Mouse (Mus musculus): ENCODE measurements around the gene Nrn1l.

Nrn1l gene

GRCm38 (mm10) chr8:105893339-105893738 lies at the start of gene Nrn1l:
Nrn1l (plus strand) TSS chr8:105893567.
- peak; percentile 76 for DNase-seq (ENCODE audit: low read depth, low spot score)

GRCm38 (mm10) chr8:105846678-105847077 lies 46.7 kb upstream of the Nrn1l start:
- DNase-seq (ENCODE audit: low read depth, low spot score) = no peak

GRCm38 (mm10) chr8:105850014-105850413 lies 43.4 kb upstream of the Nrn1l start:
- no peak for DNase-seq (ENCODE audit: low read depth, low spot score)

DNA sequence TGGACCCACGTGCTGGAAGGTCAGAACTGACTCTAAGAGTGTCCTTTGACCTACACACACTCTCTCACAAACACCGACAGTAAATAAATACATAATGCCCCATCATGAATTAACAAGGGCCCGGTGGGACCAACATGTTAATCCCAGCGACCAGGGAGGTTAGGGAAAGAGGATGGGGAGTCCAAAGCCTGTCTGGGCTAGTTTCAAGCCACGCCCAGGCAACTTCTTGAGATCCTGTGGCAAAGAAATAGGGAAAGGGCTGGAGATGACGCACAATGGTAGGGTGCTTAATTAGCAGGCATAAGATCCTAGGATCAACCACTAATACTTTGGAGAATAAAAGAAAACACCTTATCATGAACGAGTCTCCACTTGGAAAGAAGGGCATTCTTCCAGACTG lies 42.8 kb upstream of the Nrn1l start:
- DNase-seq (ENCODE audit: low read depth, low spot score) = no peak

DNA sequence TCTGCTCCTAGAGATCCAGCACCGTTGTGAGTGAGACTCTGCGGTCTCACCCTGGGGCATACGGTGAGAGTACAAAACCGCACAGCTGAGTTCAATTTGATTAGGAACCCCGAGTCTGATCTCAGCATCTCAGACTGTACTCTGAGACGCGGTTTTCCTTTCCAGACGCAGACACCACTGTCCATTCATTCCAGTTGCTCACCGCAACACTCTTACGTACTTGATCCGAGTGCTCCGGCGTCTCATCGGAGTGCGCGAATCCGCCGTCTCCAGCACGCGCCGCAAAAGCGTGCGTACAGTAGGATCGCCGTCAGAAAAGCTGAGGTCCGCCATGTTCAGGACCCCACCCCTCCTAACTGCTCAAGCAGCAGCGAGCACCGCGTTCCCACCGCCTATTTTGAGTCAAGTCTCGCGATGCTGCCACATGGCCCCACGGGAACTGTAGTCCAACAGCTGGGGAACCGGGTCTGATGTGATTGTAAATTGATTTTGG lies 41.7 kb upstream of the Nrn1l start:
- peak; percentile 93 for DNase-seq (ENCODE audit: low read depth, low spot score)

- no peak for DNase-seq (ENCODE audit: low read depth, low spot score)
Observed at GRCm38 (mm10) chr8:105852146-105852729, 41.1 kb upstream of the Nrn1l start.

DNA sequence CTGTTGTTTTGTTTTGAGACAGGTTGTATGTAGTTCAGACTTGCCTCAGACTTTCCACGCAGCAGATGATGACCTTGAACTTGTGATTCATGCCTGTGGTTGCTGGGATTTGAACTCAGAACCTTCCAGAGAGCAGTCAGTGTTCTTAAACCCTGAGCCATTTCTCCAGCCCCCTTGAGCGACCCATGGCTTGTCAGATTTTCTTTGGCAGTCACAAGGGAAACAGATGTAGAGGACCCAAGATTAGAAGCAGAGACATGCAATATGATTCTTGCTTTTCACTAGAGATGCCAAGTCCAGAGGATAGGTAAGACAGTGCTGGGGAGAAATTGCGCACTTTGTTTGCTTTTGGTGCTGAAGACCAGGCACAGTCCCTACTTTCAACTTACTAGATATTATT lies 40.2 kb upstream of the Nrn1l start, which contains the start of gene Cenpt:
Cenpt (minus strand) TSS at position 101 of the 400 bp plus-strand sequence.
- DNase-seq (ENCODE audit: low read depth, low spot score) = no peak

DNA sequence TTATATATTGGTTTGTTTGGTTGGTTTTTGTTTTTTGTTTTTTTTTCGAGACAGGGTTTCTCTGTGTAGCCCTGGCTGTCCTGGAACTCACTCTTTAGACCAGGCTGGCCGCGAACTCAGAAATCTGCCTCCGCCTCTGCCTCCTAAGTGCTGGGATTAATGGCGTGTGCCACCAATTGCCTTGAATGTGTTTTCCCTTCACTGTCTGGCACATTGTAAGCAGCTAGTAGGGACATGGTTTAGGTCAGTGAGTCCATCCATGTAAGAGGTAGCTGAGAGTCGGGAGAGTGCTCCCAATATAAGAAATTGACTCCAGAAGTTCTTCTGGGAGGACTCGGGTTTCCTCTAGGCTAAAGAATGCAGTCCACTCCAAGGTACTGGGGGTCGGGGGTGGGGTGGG lies 39.1 kb upstream of the Nrn1l start:
- no peak for DNase-seq (ENCODE audit: low read depth, low spot score)

DNA sequence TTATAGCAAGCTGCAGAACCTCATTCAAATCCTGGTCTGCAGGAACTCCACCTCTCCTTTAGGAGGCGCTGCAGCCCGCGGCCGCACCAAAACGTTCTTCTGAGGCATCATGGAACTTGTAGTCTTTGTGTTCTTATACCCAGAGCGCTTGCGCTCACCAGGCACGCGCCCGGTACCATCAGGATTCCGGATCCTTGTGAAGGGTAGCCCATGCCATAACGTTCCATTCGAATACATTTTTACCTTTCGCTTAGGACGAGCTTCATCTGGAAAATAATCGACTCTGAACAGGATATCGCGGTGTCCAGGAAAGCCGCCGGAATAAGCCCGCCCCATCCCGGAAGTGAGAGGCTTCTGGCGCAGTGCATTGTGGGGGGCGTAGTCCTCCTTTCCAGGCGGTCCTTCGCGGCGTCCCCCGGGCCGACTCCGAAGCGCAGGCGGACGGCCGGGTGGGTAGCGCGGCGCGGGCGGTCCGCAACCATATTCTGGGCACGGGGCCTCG lies 38.6 kb upstream of the Nrn1l start, which contains the start of gene Thap11:
Thap11 (plus strand) TSS at position 418 of the 502 bp plus-strand sequence.
- peak; percentile 89 for DNase-seq (ENCODE audit: low read depth, low spot score)

- no peak for DNase-seq (ENCODE audit: low read depth, low spot score)
Observed at GRCm38 (mm10) chr8:105855248-105856167, 37.9 kb upstream of the Nrn1l start.

GRCm38 (mm10) chr8:105856168-105856835 lies 37.1 kb upstream of the Nrn1l start:
- DNase-seq (ENCODE audit: low read depth, low spot score) = no peak

- DNase-seq (ENCODE audit: low read depth, low spot score) = no peak
Observed at GRCm38 (mm10) chr8:105858495-105858894, 34.9 kb upstream of the Nrn1l start.

DNA sequence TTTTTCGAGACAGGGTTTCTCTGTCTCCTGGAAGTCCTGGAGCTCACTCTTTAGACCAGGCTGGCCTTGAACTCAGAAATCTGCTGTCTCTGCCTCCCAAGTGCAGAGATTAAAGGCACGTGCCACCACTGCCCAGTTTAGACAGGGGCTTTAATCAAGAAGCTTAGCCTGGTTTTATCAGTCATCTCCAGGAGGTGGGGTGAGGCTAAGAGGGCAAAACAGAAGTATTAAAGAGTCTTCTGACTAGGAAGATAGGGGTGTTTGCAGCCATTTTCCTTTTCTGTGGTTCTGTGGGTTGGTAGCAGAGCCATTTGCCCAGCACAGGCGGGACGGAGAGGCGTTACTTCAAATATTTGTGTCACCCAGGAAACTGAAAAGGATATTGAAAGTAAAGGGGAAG lies 34.1 kb upstream of the Nrn1l start:
- DNase-seq (ENCODE audit: low read depth, low spot score) = no peak

GRCm38 (mm10) chr8:105860143-105860981 lies 33.0 kb upstream of the Nrn1l start, which contains the start of gene Nutf2:
Nutf2 (plus strand) TSS chr8:105860580.
- DNase-seq (ENCODE audit: low read depth, low spot score) = peak; percentile 100

DNA sequence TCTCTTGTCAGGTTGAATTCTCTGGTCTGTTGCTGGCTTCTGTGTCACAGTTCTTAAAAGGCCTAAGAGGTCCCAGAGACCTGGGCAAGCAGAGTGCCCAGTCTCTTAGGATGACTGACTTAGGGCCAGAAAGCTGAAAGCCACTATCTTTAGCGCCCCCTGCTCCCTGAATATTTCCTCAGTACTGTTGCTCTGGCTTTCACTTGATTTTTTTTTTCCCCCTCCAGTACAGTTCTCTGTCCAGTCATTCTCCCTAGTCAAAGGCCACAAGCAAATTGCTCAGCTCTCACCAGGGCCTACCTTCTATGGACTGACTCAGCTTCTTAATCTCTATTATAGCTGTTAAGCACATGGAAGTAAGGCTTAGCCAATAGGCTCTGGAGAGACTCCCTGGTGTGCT lies 31.4 kb upstream of the Nrn1l start:
- DNase-seq (ENCODE audit: low read depth, low spot score) = no peak

GRCm38 (mm10) chr8:105866364-105867029 lies 26.9 kb upstream of the Nrn1l start:
- no peak for DNase-seq (ENCODE audit: low read depth, low spot score)

- DNase-seq (ENCODE audit: low read depth, low spot score) = no peak
Observed at GRCm38 (mm10) chr8:105874301-105874700, 19.1 kb upstream of the Nrn1l start.

DNA sequence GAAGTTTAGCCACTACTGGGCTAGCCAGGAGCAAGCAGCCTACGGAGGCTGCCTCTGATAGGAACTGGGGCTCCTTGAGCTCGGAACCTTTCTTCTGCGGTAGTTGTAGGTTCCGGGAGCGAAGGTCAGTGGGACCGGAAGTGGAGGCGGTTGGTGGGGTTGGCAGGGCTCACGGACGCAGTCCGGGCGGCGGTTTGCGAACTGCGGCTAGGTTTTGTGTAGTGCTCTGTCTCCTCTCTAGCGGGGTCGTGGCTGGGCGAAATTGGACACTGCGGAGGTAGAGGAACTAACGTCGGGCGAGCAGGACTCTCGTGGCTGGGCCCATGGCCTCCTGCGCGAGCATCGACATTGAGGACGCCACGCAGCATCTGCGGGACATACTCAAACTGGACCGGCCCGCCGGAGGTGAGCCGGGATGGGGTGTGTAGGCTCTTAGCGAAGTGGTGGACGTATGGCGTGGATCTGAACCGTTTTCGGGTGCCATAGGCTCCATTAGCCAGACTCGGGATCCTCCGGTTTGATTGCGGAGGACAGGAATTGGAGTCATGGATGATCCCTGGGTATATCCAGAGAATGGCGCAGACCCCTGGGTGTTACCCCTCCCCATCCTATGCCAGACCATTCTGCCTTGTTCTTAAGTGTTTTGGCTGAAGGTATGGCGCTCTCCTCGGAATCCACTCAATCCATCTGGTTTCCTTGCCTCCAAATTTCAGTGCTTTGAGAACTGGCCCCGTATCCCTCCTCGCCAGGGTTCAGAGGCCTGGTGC lies 12.4 kb upstream of the Nrn1l start, which contains the start of gene Edc4:
Edc4 (plus strand) TSS at position 128 of the 767 bp plus-strand sequence.
- DNase-seq (ENCODE audit: low read depth, low spot score) = peak; percentile 75

- no peak for DNase-seq (ENCODE audit: low read depth, low spot score)
Observed at GRCm38 (mm10) chr8:105889756-105890465, 3.5 kb upstream of the Nrn1l start.

Measured in WW6 (cell line).